Mouse (Mus musculus): ENCODE results near the gene Trim12c.
"Not testable (repeated sequence)": the region's sequence is repeated elsewhere in the genome, so short reads cannot be mapped to it uniquely, and the experiment has no call there.

Gene Trim12c

DNA sequence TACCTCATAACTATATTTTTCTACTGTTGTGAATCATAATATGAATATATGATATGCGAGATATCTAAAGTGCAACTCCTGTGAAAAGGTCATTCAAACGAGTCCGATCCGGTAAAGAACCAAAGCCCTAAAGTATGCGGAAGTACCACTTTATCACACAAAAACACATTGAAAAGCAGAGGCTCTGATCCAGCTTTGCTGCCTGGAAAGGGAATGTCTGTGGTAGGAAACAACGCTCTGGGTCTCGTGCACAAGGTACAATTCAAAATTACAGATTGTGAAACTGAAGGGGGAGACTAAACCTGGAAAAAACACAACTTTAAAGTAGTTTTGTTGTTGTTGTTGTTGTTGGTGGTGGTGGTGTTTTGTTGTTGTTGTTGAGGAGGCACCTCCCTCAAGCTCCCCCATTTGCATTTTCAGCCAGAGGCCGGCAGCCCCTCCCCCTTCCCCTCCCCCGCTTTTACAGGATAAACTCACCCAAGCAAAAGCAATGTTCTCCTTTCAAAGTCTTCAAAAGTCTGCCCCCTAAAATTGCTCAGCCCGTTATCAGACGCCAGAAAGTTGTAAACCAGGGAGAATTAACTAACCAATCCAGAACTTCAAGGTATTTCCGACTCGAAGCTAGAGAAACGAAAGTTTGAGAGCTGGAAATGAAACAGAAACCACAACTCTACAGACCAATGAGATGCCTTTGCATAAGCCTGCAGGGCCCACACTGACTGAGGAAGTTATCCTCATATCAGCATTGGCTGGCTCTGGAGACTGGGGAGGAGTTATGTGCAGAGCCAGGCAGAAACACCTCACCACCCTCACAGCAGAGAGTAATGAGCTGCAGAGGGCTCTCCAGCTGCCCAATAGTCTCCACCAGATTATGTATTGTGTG, at the start of gene Trim12c:
Gene Trim12c (minus strand): TSS at position 646 of the 883 bp plus-strand sequence.
- peak; percentile 68 for DNase-seq

GRCm38 (mm10) chr7:104401140-104401539, 48.0 kb upstream of the Trim12c start:
- no peak for DNase-seq

DNA sequence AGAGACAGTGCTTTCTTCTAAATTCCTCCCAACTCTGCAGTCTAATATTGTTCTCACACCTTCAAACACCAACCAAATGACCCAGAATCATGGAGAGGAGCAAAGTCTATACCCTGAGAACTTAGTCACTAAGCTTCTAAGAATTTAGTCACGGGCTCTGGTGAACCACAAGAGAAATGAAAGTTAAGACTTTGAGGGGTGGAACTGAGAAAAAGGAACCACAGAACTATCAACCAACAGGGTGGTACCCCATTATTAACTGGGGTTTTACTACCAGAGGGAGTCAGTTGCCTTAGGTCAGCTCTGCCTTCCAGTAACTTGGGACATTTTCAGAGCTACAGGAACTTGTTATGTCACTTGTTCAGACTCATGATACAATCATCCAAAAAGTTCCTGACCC, 47.5 kb upstream of the Trim12c start, which contains the start of gene Trim30c:
Gene Trim30c (minus strand): TSS at position 140 of the 400 bp plus-strand sequence.
- no peak for DNase-seq

DNA sequence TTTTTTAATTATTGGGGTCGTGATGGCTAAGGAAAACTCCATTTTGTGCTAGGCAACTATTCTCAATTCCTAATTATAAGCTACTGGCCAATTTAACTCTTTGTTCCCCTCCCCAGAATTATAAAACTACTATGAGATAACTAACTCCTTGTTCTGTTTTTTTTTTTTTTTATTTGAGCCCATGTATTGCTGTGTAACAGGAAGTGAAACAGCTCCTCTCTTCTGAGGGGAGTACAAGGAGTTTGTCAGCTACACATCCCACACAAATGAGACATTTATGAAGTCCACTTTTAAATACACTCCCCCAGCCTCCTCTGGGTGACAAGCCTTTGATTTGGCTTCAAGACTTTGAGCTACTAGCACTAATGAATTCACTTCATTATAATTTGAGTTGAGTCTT, 45.3 kb upstream of the Trim12c start:
- no peak for DNase-seq

- peak; percentile 19 for DNase-seq
These were observed 16.7 kb upstream of the Trim12c start, which contains the start of gene Trim30b for GRCm38 (mm10) chr7:104369736-104370414. TSS of gene Trim30b (minus strand) at chr7:104369884.

DNA sequence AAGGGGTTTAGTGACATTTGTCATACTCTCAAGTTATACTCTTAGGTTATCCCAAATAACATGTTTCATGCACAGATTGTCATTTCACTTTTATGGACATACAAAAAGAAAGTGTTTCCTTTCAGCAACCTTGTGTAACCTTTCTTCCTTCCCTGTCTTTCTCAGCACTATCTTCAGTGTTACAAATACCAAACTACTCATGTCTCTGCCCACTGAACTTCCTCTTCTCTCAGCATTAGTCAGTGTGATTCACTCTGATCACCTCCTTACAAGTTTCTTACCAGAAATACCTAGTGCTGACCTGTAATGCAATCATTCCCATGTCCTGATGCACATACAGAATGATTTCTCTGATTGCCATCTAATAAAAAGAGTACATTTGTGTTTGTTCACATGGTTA, 13.2 kb upstream of the Trim12c start:
- no peak for DNase-seq

DNA sequence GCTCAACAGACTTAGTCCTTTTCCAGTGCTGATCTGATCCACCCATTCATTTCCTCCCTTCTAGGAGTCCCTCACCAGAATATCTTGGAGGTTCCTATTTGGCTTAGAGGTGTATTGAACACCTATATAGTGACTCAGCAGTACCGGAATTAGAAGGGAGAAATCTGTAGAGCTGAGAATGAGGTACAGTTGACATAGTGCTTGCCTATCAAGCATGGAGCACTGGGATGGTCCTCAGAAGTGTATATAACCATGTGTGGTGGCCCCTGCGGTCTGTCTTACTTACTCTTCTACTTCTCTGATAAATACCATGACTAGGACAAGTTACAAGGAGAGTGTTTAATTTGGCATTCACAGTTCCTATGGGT, 422 bp upstream of the Trim12c start:
- DNase-seq: no peak

- DNase-seq: not testable (repeated sequence)
These were observed 5.1 kb downstream of the Trim12c start for GRCm38 (mm10) chr7:104348043-104348442.

GRCm38 (mm10) chr7:104340744-104341143, 12.4 kb downstream of the Trim12c start:
- not testable (repeated sequence) for DNase-seq

DNA sequence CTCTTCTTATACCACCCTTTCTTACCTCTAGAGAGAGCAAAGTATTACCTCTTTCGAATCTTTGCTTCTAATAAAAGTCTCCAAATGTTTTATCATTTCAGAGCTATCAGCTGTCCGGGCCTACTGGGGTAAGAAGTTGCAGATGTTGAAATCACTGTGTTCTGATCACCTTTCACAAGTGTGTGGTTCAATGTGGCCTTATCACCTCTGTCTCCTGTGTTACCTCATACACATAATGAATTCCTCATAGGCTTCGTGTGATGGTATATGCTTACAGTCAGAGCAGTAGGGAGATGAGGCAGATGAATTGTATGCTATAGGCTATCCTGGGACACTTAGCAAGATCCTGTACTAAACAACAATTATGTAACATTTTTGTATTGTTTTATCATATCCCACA, 17.6 kb downstream of the Trim12c start:
- not testable (repeated sequence) for DNase-seq

DNA sequence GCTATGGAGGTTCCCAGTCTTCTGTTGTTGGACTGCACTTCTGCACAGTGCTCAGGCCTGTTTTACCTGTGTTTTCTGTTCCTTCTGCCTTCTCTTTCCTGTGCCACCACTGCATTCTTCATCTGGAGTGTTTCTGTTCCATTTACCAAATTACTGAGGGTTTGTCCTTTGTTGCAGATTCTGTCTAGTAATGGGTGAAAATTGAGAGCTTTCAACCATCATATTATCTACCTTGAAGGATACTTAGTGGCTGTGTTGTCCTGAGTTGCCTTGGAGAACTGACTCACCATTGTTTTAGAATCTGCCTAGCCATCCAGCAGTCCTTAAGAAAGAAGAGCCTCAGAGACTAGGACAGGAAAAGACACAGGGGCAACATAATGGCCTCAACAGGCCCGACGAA, 24.0 kb downstream of the Trim12c start, which contains the start of gene Trim34b:
Gene Trim34b (plus strand): TSS at position 301 of the 400 bp plus-strand sequence.
- DNase-seq: not testable (repeated sequence)

GRCm38 (mm10) chr7:104322028-104322427, 31.1 kb downstream of the Trim12c start:
- DNase-seq: no peak

GRCm38 (mm10) chr7:104315369-104316080, 37.6 kb downstream of the Trim12c start, which contains the start of gene Trim12a:
TSS of gene Trim12a (minus strand) at chr7:104315466.
- DNase-seq: not testable (repeated sequence)

- peak; percentile 7 for DNase-seq
These were observed 38.3 kb downstream of the Trim12c start for GRCm38 (mm10) chr7:104314796-104315353.

DNA sequence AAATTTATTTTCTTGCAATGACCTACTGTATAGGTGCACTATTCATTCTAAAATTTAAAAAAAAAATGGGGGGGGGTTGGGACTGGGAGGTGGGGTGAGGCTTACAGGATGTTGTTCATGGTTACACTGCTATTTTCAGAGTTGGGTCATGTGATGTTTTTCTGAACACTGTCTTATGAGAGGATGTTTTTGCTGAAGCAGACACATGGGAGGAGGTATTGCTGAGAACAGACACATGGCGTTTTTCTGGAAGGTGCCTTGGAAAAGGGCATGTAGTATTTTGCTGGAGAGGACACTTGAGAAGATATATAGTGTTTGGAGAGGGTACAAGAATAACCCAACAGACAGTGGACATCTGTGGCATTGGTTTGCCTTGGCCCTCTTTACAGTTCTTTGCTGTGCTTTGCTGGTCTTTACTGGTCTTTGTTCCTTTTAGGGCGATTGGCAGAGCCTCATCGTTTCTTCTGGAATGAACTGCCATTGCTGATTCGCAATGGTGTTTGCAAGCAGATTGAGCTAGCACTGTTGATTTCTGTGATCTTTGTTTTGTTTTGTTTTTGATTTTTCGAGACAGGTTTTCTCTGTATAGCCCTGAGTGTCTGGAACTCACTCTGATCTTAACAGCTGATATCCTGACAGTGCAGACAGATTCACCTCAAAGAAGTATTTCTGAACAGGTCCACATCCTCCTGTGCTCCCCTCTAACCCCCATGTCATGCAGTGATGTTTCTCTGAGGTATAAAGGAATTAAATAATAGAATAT, 61.3 kb downstream of the Trim12c start:
- no peak for DNase-seq

- DNase-seq: no peak
These were observed 62.5 kb downstream of the Trim12c start for GRCm38 (mm10) chr7:104290641-104291040.

Measured in kidney, adult 18-20 months (tissue).